Mouse (Mus musculus) liver, adult 2 months (tissue): Measurements from ENCODE around the gene Fam53b.

ENCODE experiments used
- CTCF ChIP-seq: fragments of 200-500 bp; IDR thresholded peaks from 2 replicates; pipeline ENCODE4 v1.5.1; 2011; ENCODE audit warnings: low read depth, low read length, control low read depth
- POLR2A ChIP-seq: fragments of 200-500 bp; IDR thresholded peaks from 2 replicates; pipeline ENCODE4 v1.6.1; 2011; ENCODE audit warnings: low read length, control low read depth; ENCODE audit not compliant: insufficient read depth; ENCODE audit errors: extremely low read depth

GRCm38 (mm10) chr7:132681296-132681695, 132.4 kb downstream of the Fam53b start:
- TF ChIP-seq POLR2A (no peak), CTCF (no peak)
